ENCODE assay signal across 8 mouse cellular contexts in the genomic region with DNA sequence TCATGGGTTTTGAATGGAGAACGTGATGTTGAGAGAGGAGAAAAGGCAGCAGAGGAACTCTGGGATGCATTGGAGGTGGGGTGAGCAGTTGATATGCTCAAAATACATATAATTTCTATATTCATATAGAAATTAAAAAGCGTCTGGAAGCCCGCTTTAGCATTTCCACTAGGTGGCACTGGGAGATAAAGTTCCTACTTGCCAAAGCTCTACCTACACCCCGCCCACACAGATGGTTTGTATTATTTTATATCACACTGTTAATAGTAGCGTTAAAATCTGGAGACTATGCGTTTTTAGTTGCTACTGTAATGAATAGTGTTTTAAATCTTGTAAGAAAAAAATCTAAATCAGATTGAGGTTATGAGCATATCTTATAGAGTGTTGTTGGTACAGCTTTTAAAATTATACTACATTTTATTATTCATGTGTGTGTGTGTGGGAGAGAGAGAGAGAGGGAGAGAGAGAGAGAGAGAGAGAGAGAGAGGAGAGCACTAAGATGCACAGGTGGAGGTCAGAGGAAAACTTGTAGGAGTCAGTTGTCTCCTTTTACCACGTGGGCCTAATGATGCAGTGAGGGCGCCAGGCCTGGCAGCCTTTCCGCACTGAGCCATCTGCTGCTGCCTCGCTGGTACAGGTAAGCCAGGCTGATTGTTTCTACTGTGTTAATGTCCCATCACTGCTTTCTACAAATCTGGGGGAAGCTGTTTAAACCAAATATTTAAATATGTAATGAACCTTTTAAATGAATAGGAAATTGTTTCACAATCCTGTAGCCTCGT. TPM values are rescaled to one million over a fixed set of nuclear protein-coding genes. Genes with fewer than 3 reads are reported as not detected.
DNase-seq lines count a peak whose midpoint lies in the region; ATAC-seq and TF ChIP-seq lines count a peak whose summit lies in the region.

No protein-coding gene starts in this region.

- no peaks in the 10 kb centered on the region for H3K79me2 ChIP-seq in heart, adult 2 months (replicated peaks; ENCODE audit: control insufficient read depth, insufficient read depth, low read length)

- no peak overlapping the region for H3K27ac ChIP-seq in heart, adult 2 months
- H3K27ac ChIP-seq in heart, embryonic 11.5 days (ENCODE audit: low read depth, low read length) = no peak overlapping the region
- H3K27ac ChIP-seq in neural tube, embryonic 11.5 days (ENCODE audit: low read depth, low read length) = no peak overlapping the region
- no peak overlapping the region for H3K27ac ChIP-seq in forebrain, embryonic 14.5 days (ENCODE audit: low read depth, low read length)
- H3K27ac ChIP-seq in midbrain, postnatal 0 days (ENCODE audit: low read depth, low read length) = no peak overlapping the region

- no peaks in the 10 kb centered on the region for H3K27me3 ChIP-seq in heart, adult 2 months (ENCODE audit: control insufficient read depth, insufficient read depth, low read length)
- no peaks in the 10 kb centered on the region for H3K27me3 ChIP-seq in heart, embryonic 11.5 days (ENCODE audit: control insufficient read depth, insufficient read depth, low read length)
- H3K27me3 ChIP-seq in neural tube, embryonic 11.5 days (ENCODE audit: control insufficient read depth, insufficient read depth, low read length) = no peaks in the 10 kb centered on the region
- no peaks in the 10 kb centered on the region for H3K27me3 ChIP-seq in forebrain, embryonic 14.5 days (replicated peaks; ENCODE audit: control insufficient read depth, insufficient read depth, low read length)
- H3K27me3 ChIP-seq in midbrain, postnatal 0 days (ENCODE audit: insufficient read depth, low read length) = no peaks in the 10 kb centered on the region

- H3K4me1 ChIP-seq in heart, adult 2 months (ENCODE audit: control insufficient read depth, insufficient read depth, low read length) = no peaks in the 10 kb centered on the region
- no peaks in the 10 kb centered on the region for H3K4me1 ChIP-seq in heart, embryonic 11.5 days (ENCODE audit: control insufficient read depth, insufficient read depth, low read length)
- H3K4me1 ChIP-seq in neural tube, embryonic 11.5 days (ENCODE audit: control insufficient read depth, insufficient read depth, low read length) = no peaks in the 10 kb centered on the region
- no peaks in the 10 kb centered on the region; the same call in 1 of the 2 replicates for H3K4me1 ChIP-seq in forebrain, embryonic 14.5 days (ENCODE audit: control insufficient read depth, insufficient read depth, low read length)
- H3K4me1 ChIP-seq in midbrain, postnatal 0 days (ENCODE audit: insufficient read depth, low read length) = no peaks in the 10 kb centered on the region

- no peaks in the 10 kb centered on the region for H3K36me3 ChIP-seq in heart, adult 2 months (ENCODE audit: control insufficient read depth, insufficient read depth, low read length)
- no peaks in the 10 kb centered on the region for H3K36me3 ChIP-seq in heart, embryonic 11.5 days (ENCODE audit: control insufficient read depth, insufficient read depth, low read length)
- H3K36me3 ChIP-seq in neural tube, embryonic 11.5 days (ENCODE audit: control insufficient read depth, insufficient read depth, low read length) = no peaks in the 10 kb centered on the region
- no peaks in the 10 kb centered on the region for H3K36me3 ChIP-seq in forebrain, embryonic 14.5 days (ENCODE audit: control insufficient read depth, insufficient read depth, low read length)
- no peaks in the 10 kb centered on the region for H3K36me3 ChIP-seq in midbrain, postnatal 0 days (ENCODE audit: insufficient read depth, low read length)

- intact Hi-C loops in heart, adult 2 months (cut with DNase I) = loop anchor here (1.0 to 2.0 kb wide), 2 partner anchors 152 to 206 kb away; no protein-coding TSS in a partner anchor

- peak; percentile 72 for TF ChIP-seq CTCF in heart, adult 2 months (IDR thresholded peaks at IDR 0.05)
- peak; percentile 78 for TF ChIP-seq CTCF in midbrain, postnatal 0 days (IDR thresholded peaks at IDR 0.05)

- no peak overlapping the region for H3K9ac ChIP-seq in heart, adult 2 months (ENCODE audit: low read depth, low read length)
- no peak overlapping the region for H3K9ac ChIP-seq in heart, embryonic 11.5 days (ENCODE audit: low read depth, low read length)
- H3K9ac ChIP-seq in neural tube, embryonic 11.5 days (ENCODE audit: low read length) = no peak overlapping the region
- H3K9ac ChIP-seq in forebrain, embryonic 14.5 days (ENCODE audit: low read length) = no peak overlapping the region
- H3K9ac ChIP-seq in midbrain, postnatal 0 days (replicated peaks; ENCODE audit: low read length, poor library complexity, severe bottlenecking) = no peak overlapping the region

- WGBS in heart, adult 2 months = 66% methylated on average over 11 of the region's 11 CpGs
- 76% methylated on average over 11 of the region's 11 CpGs for WGBS in heart, embryonic 11.5 days (ENCODE audit: insufficient replicate concordance)
- WGBS in neural tube, embryonic 11.5 days = 84% methylated on average over 11 of the region's 11 CpGs
- 73% methylated on average over 11 of the region's 11 CpGs for WGBS in forebrain, embryonic 14.5 days
- 69% methylated on average over 11 of the region's 11 CpGs for WGBS in midbrain, postnatal 0 days

- H3K9me3 ChIP-seq in heart, embryonic 11.5 days (replicated peaks; ENCODE audit: control insufficient read depth, low read length) = no peaks in the 10 kb centered on the region
- no peaks in the 10 kb centered on the region for H3K9me3 ChIP-seq in neural tube, embryonic 11.5 days (ENCODE audit: control insufficient read depth, low read length)
- no peaks in the 10 kb centered on the region for H3K9me3 ChIP-seq in forebrain, embryonic 14.5 days (replicated peaks; ENCODE audit: control insufficient read depth, low read length)
- H3K9me3 ChIP-seq in midbrain, postnatal 0 days (ENCODE audit: low read length) = no peaks in the 10 kb centered on the region

- no peak for ATAC-seq in heart, embryonic 11.5 days (replicated peaks; ENCODE audit: insufficient number of reproducible peaks, low FRiP score, low TSS enrichment)
- ATAC-seq in neural tube, embryonic 11.5 days (ENCODE audit: insufficient read depth, low FRiP score, low TSS enrichment) = no peak
- ATAC-seq in forebrain, embryonic 14.5 days = peak; percentile 75; the same call in 1 of the 2 replicates
- no peak; the same call in 1 of the 2 replicates for ATAC-seq in midbrain, postnatal 0 days (ENCODE audit: low FRiP score)
- no peak for ATAC-seq in inflammation-experienced regulatory T-cells, adult 6 months

- no peak overlapping the region for H3K4me2 ChIP-seq in heart, embryonic 11.5 days
- no peak overlapping the region for H3K4me2 ChIP-seq in neural tube, embryonic 11.5 days (ENCODE audit: low read depth)
- H3K4me2 ChIP-seq in forebrain, embryonic 14.5 days (ENCODE audit: low read length) = no peak overlapping the region
- H3K4me2 ChIP-seq in midbrain, postnatal 0 days (ENCODE audit: low read depth, low read length, poor library complexity, severe bottlenecking) = no peak overlapping the region

- no peak for TF ChIP-seq POLR2A in heart, adult 2 months (IDR thresholded peaks at IDR 0.05; ENCODE audit: insufficient read depth, low read depth, low read length)

- TF ChIP-seq EP300 in heart, adult 2 months (IDR thresholded peaks at IDR 0.05; ENCODE audit: insufficient read depth, low read depth, low read length) = no peak

- DNase-seq in heart, adult 2 months = no peak
- peak; percentile 30 for DNase-seq in neural tube, embryonic 11.5 days (ENCODE audit: low spot score)
- DNase-seq in neural tube, embryonic 10.5 days (ENCODE audit: extremely low spot score, low spot score) = no peak
- DNase-seq in forebrain, embryonic 14.5 days (ENCODE audit: low spot score) = peak; percentile 75
- peak; percentile 78 for DNase-seq in midbrain, postnatal 0 days (ENCODE audit: low spot score)
- DNase-seq in adrenal gland, postnatal 14 days = no peak

- no peak overlapping the region for H3K4me3 ChIP-seq in heart, adult 2 months
- H3K4me3 ChIP-seq in heart, embryonic 11.5 days (ENCODE audit: low read depth, low read length) = no peak overlapping the region
- no peak overlapping the region for H3K4me3 ChIP-seq in neural tube, embryonic 11.5 days (ENCODE audit: low read depth, low read length)
- no peak overlapping the region for H3K4me3 ChIP-seq in forebrain, embryonic 14.5 days (ENCODE audit: low read depth, low read length)
- no peak overlapping the region for H3K4me3 ChIP-seq in midbrain, postnatal 0 days (ENCODE audit: low read depth, low read length)

RNA-seq across cellular contexts. Expression of gene Fam185a, which starts 9.6 kb away (rescaled TPM):
- total RNA-seq in heart, adult 2 months (2021) = 10 to 100 TPM; 18.4 to 19.9 TPM
- 4.5 and 6.2 TPM in 2 replicates for polyA plus RNA-seq in heart, adult 2 months (2012; rRNA removed)
- 8.0 and 10.0 TPM in 2 replicates for polyA plus RNA-seq in heart, embryonic 11.5 days (2014; fragmentation: Nextera tagmentation; extraction: Ambion mirVana)
- polyA plus RNA-seq in neural tube, embryonic 11.5 days (2014; fragmentation: Nextera tagmentation; extraction: Ambion mirVana) = 4.9 and 6.6 TPM in 2 replicates
- polyA plus RNA-seq in forebrain, embryonic 14.5 days (2014; fragmentation: Nextera tagmentation; extraction: Ambion mirVana) = 6.1 and 7.9 TPM in 2 replicates
- total RNA-seq in midbrain, postnatal 0 days (2014; rRNA removed) = 13.2 and 13.5 TPM in 2 replicates
- polyA plus RNA-seq in midbrain, postnatal 0 days (2015; fragmentation: Nextera tagmentation; extraction: Ambion mirVana) = 10.1 and 10.8 TPM in 2 replicates
- total RNA-seq in adrenal gland, postnatal 14 days (2021) = 12.0 and 13.8 TPM in 2 replicates
- 1 to 10 TPM; 2.4 to 4.8 (median 2.7) TPM for polyA plus RNA-seq in inflammation-experienced regulatory T-cells, adult 6 months (2017; shearing (Covaris generic))

RNA-seq across cellular contexts. Expression of gene Ccdc146, which starts 9.9 kb away (rescaled TPM):
- 1 to 10 TPM; 2.8 to 3.1 TPM for total RNA-seq in heart, adult 2 months (2021)
- 1.5 and 2.9 TPM in 2 replicates for polyA plus RNA-seq in heart, adult 2 months (2012; rRNA removed)
- 2.2 TPM in 2 replicates for polyA plus RNA-seq in heart, embryonic 11.5 days (2014; fragmentation: Nextera tagmentation; extraction: Ambion mirVana)
- polyA plus RNA-seq in neural tube, embryonic 11.5 days (2014; fragmentation: Nextera tagmentation; extraction: Ambion mirVana) = 0.31 TPM in 1 of 2 replicates, not detected in the other
- polyA plus RNA-seq in forebrain, embryonic 14.5 days (2014; fragmentation: Nextera tagmentation; extraction: Ambion mirVana) = 0.70 and 1.0 TPM in 2 replicates
- 0.14 and 0.27 TPM in 2 replicates for total RNA-seq in midbrain, postnatal 0 days (2014; rRNA removed)
- 0.43 and 0.74 TPM in 2 replicates for polyA plus RNA-seq in midbrain, postnatal 0 days (2015; fragmentation: Nextera tagmentation; extraction: Ambion mirVana)
- total RNA-seq in adrenal gland, postnatal 14 days (2021) = 0.26 TPM in 1 of 2 replicates, not detected in the other
- polyA plus RNA-seq in inflammation-experienced regulatory T-cells, adult 6 months (2017; shearing (Covaris generic)) = 1 to 10 TPM in 1 of 3 experiments, under 1 TPM in 2; 0.28 to 1.7 (median 0.70) TPM

Comparison
In these comparisons a context has a peak if more than half of its experiments do, and no peak if none do; other contexts are left out.
1. DNase-seq: peak in neural tube, embryonic 11.5 days (single experiment), forebrain, embryonic 14.5 days (single experiment) and midbrain, postnatal 0 days (single experiment); none in heart, adult 2 months (0 of 2), neural tube, embryonic 10.5 days (single experiment) and adrenal gland, postnatal 14 days (single experiment).